Mouse (Mus musculus) heart, embryonic 11.5 days (tissue): ENCODE data around the gene Dnase1l3. TPM values are rescaled to one million over a fixed set of nuclear protein-coding genes. Genes with fewer than 3 reads are reported as not detected.

Experiments
- ATAC-seq: fragments of 200-750 bp; cut with Nextera tagmentation; replicated peaks from 2 replicates; pipeline ENCODE4 v1.8.0; 2017; ENCODE audit warnings: moderate library complexity; ENCODE audit not compliant: insufficient number of reproducible peaks, low FRiP score, low TSS enrichment
- H3K27ac ChIP-seq: fragments of 300-500 bp; sonication (generic); 2 replicates; pipeline ENCODE4 v1.5.1; 2014; ENCODE audit warnings: mild to moderate bottlenecking, low read depth, low read length
- H3K27me3 ChIP-seq: fragments of 300-500 bp; sonication (generic); 2 replicates; pipeline ENCODE4 v1.6.1; 2014; ENCODE audit warnings: mild to moderate bottlenecking, low read length, mixed read lengths; ENCODE audit not compliant: control insufficient read depth, insufficient read depth
- H3K36me3 ChIP-seq: fragments of 300-500 bp; sonication (generic); 2 replicates; pipeline ENCODE4 v1.6.1; 2014; ENCODE audit warnings: mild to moderate bottlenecking, low read length, moderate library complexity, mixed read lengths; ENCODE audit not compliant: control insufficient read depth, insufficient read depth
- H3K4me1 ChIP-seq: fragments of 300-500 bp; sonication (generic); 2 replicates; pipeline ENCODE4 v1.6.1; 2014; ENCODE audit warnings: low read length; ENCODE audit not compliant: control insufficient read depth, insufficient read depth
- H3K4me2 ChIP-seq: fragments of 300-500 bp; sonication (generic); 2 replicates; pipeline ENCODE4 v1.6.1; 2014; ENCODE audit warnings: mild to moderate bottlenecking, moderate library complexity
- H3K4me3 ChIP-seq: fragments of 300-500 bp; sonication (generic); 2 replicates; pipeline ENCODE4 v1.5.1; 2014; ENCODE audit warnings: low read depth, low read length
- H3K9ac ChIP-seq: fragments of 300-500 bp; sonication (generic); 2 replicates; pipeline ENCODE4 v1.6.1; 2014; ENCODE audit warnings: mild to moderate bottlenecking, low read depth, low read length, moderate library complexity
- H3K9me3 ChIP-seq: fragments of 300-500 bp; sonication (generic); replicated peaks from 2 replicates; pipeline ENCODE4 v1.6.1; 2016; ENCODE audit warnings: low read length; ENCODE audit not compliant: control insufficient read depth
- WGBS: fragments of 180-500 bp; shearing (Covaris S2); extraction: QIAGEN DNeasy Blood & Tissue Kit; methylation state at CpG from one replicate; pipeline ENCODE4 v1.1.7; 2014; ENCODE audit not compliant: insufficient replicate concordance; 5-methylcytosine and 5-hydroxymethylcytosine counted together
- polyA plus RNA-seq: library from polyadenylated mRNA; unstranded; fragments of >200 nt; fragmentation: Nextera tagmentation; extraction: Ambion mirVana; gene quantifications from 2 replicates; pipeline ENCODE4 v1.2.1, GENCODE M21; 2014

Dnase1l3 gene
- polyA plus RNA-seq, 1 experiment from 2014 or later, result 0.06 TPM

- H3K4me2 ChIP-seq, result no peak overlapping the region
- H3K4me1 ChIP-seq, result peaks cover 4% of the 10 kb centered on the region; the same call in 1 of the 2 replicates
- H3K4me3 ChIP-seq, result no peak overlapping the region
- H3K27me3 ChIP-seq, result no peaks in the 10 kb centered on the region
- H3K27ac ChIP-seq, result no peak overlapping the region
- no peak for ATAC-seq
- no peaks in the 10 kb centered on the region for H3K9me3 ChIP-seq
- WGBS, result 56% methylated on average over 6 of the region's 6 CpGs
- H3K9ac ChIP-seq, result no peak overlapping the region
- H3K36me3 ChIP-seq, result no peaks in the 10 kb centered on the region
Measured at GRCm38 (mm10) chr14:8024469-8024868, 30.1 kb upstream of the Dnase1l3 start.

GRCm38 (mm10) chr14:8020546-8020945 is 26.2 kb upstream of the Dnase1l3 start:
- no peaks in the 10 kb centered on the region for H3K36me3 ChIP-seq
- H3K9ac ChIP-seq, result no peak overlapping the region
- H3K4me2 ChIP-seq, result no peak overlapping the region
- no peaks in the 10 kb centered on the region for H3K9me3 ChIP-seq
- ATAC-seq, result no peak
- no peak overlapping the region for H3K4me3 ChIP-seq
- peaks cover 4% of the 10 kb centered on the region; the same call in 1 of the 2 replicates for H3K4me1 ChIP-seq
- no peak overlapping the region for H3K27ac ChIP-seq
- no peaks in the 10 kb centered on the region for H3K27me3 ChIP-seq
- 77% methylated on average over 7 of the region's 7 CpGs for WGBS

DNA sequence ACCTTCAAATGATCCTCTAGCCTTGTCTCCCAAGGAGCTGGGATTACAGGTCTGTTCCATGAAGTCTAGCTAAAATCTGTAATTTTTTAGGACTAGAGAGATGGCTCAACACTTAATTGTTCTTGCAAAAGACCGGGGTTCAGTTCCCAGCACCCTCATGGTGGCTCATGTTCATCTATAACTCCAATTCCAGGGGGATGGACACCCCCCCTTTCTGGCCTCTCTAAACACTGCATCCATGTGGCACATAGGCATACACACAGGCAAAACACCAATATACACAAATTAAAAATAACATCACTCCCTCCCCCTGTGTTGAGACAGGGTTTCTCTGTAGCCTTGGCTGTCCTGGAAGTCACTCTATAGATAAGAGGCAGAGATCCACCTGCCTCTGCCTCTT is 25.6 kb upstream of the Dnase1l3 start:
- Histone ChIP-seq H3K4me3 (no peak overlapping the region), H3K4me1 (peaks cover 4% of the 10 kb centered on the region; the same call in 1 of the 2 replicates), H3K4me2 (no peak overlapping the region), H3K9me3 (no peaks in the 10 kb centered on the region), H3K27me3 (no peaks in the 10 kb centered on the region), H3K9ac (no peak overlapping the region), H3K27ac (no peak overlapping the region), H3K36me3 (no peaks in the 10 kb centered on the region)
- 83% methylated on average over 1 of the region's 1 CpGs for WGBS
- no peak for ATAC-seq

GRCm38 (mm10) chr14:8016951-8017350 is 22.6 kb upstream of the Dnase1l3 start:
- no peaks in the 10 kb centered on the region for H3K36me3 ChIP-seq
- no peak overlapping the region for H3K4me2 ChIP-seq
- no peak for ATAC-seq
- H3K9ac ChIP-seq, result no peak overlapping the region
- H3K27ac ChIP-seq, result no peak overlapping the region
- H3K4me3 ChIP-seq, result no peak overlapping the region
- H3K4me1 ChIP-seq, result no peaks in the 10 kb centered on the region
- no peaks in the 10 kb centered on the region for H3K27me3 ChIP-seq
- H3K9me3 ChIP-seq, result no peaks in the 10 kb centered on the region
- WGBS, result 55% methylated on average over 1 of the region's 1 CpGs

GRCm38 (mm10) chr14:8016276-8016675 is 21.9 kb upstream of the Dnase1l3 start:
- no peak overlapping the region for H3K9ac ChIP-seq
- H3K4me3 ChIP-seq, result no peak overlapping the region
- no peaks in the 10 kb centered on the region for H3K36me3 ChIP-seq
- no peaks in the 10 kb centered on the region for H3K27me3 ChIP-seq
- no peak for ATAC-seq
- no peaks in the 10 kb centered on the region for H3K4me1 ChIP-seq
- no peak overlapping the region for H3K4me2 ChIP-seq
- 86% methylated on average over 6 of the region's 6 CpGs for WGBS
- H3K27ac ChIP-seq, result no peak overlapping the region
- H3K9me3 ChIP-seq, result no peaks in the 10 kb centered on the region

GRCm38 (mm10) chr14:8015756-8016155 is 21.4 kb upstream of the Dnase1l3 start:
- Histone ChIP-seq H3K27me3 (no peaks in the 10 kb centered on the region), H3K9me3 (no peaks in the 10 kb centered on the region), H3K4me2 (no peak overlapping the region), H3K4me3 (no peak overlapping the region), H3K27ac (no peak overlapping the region), H3K4me1 (no peaks in the 10 kb centered on the region), H3K9ac (no peak overlapping the region), H3K36me3 (no peaks in the 10 kb centered on the region)
- 89% methylated on average over 6 of the region's 6 CpGs for WGBS
- ATAC-seq, result no peak

DNA sequence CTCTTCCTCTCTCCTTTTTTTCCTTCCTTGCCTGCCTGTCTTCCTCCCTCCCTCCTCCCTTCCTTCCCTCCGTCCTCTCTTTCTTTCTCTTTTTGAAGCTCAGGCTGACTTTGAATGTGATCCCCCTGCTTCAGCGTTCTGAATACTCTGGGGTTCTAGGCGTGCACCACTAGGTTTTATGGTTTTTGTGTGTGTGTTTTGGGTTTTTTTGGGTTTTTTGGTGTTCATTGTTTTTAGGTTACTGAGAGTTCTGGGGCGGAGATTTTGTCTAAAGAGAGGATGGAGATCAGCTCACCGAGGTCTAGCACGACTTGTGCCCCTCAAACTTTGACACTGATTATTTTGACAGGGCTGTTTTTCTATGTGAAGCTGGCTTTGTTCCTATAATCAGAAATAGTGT is 17.6 kb upstream of the Dnase1l3 start:
- H3K36me3 ChIP-seq, result no peaks in the 10 kb centered on the region
- no peaks in the 10 kb centered on the region for H3K27me3 ChIP-seq
- 74% methylated on average over 6 of the region's 6 CpGs for whole genome bisulfite sequencing
- H3K4me3 ChIP-seq, result no peak overlapping the region
- H3K9me3 ChIP-seq, result no peaks in the 10 kb centered on the region
- no peaks in the 10 kb centered on the region for H3K4me1 ChIP-seq
- no peak overlapping the region for H3K4me2 ChIP-seq
- no peak overlapping the region for H3K9ac ChIP-seq
- ATAC-seq, result no peak
- no peak overlapping the region for H3K27ac ChIP-seq

- Histone ChIP-seq H3K9me3 (no peaks in the 10 kb centered on the region), H3K9ac (no peak overlapping the region), H3K36me3 (no peaks in the 10 kb centered on the region), H3K4me1 (no peaks in the 10 kb centered on the region), H3K27me3 (no peaks in the 10 kb centered on the region), H3K4me3 (no peak overlapping the region), H3K4me2 (no peak overlapping the region), H3K27ac (no peak overlapping the region)
- no peak for ATAC-seq
- 76% methylated on average over 2 of the region's 2 CpGs for WGBS
Measured at GRCm38 (mm10) chr14:8011297-8011696, 16.9 kb upstream of the Dnase1l3 start.

DNA sequence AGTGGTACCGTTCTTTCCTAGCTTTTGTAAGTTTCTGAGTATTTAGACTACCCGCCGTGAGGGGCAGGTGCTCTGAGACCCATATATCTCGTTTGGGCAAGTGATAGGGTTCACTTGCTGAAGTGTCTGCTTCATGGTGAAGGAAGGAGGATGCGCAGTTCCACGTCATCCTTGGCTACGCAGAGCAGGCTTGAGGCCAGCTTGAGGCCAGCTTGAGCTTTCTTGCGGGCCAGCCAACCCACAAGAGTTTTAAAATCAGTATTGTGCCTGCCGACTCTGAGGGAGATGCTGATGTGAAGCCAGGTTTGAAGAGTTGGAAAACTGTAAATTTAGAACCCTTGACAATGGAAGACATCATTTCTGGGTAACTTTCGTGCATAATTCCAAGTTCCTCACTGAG is 13.6 kb upstream of the Dnase1l3 start:
- no peak for ATAC-seq
- Histone ChIP-seq H3K9me3 (no peaks in the 10 kb centered on the region), H3K4me2 (no peak overlapping the region), H3K27ac (no peak overlapping the region), H3K36me3 (no peaks in the 10 kb centered on the region), H3K27me3 (no peaks in the 10 kb centered on the region), H3K4me3 (no peak overlapping the region), H3K9ac (no peak overlapping the region), H3K4me1 (no peaks in the 10 kb centered on the region)
- WGBS, result 81% methylated on average over 10 of the region's 10 CpGs
